Mouse (Mus musculus) left cerebral cortex, adult 8-10 months (tissue): ENCODE data around the gene Anks6. TPM values are rescaled to one million over a fixed set of nuclear protein-coding genes. Genes with fewer than 3 reads are reported as not detected.

Experiments used
- DNase-seq, 2 experiments: peaks; one replicate each; pipeline ENCODE4 v3.0.0; 2022; ENCODE audit warnings: low spot score in 2 of 2
- total RNA-seq, 4 experiments: library from RNA; stranded (reverse); gene quantifications; 2 replicates each; pipeline ENCODE4 v1.2.4; 2022

Anks6 gene
- total RNA-seq, 4 experiments from 2014 or later: 17.8 to 21.7 (median 19.7) TPM

DNA sequence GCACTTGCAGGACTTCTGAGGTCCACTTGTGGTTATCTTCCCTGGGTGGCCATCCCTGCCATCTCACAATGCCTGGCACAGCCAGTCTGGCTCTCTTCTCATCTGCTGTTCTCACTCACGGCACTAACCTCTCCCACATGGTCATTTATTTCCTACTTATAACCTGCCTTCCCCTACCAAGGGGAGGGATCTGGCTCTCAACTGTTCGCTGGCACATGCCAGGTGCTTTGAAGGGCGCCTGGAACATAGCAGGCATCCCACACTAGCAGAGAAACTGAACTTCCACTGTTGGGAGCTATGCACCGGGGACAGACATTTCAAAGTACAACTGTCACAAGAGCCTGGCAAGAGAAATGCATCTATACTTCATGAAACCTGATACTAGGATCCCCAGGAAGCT, 9.5 kb downstream of the Anks6 start:
- peak in 1 of 2 experiments; percentile 3 for DNase-seq

DNA sequence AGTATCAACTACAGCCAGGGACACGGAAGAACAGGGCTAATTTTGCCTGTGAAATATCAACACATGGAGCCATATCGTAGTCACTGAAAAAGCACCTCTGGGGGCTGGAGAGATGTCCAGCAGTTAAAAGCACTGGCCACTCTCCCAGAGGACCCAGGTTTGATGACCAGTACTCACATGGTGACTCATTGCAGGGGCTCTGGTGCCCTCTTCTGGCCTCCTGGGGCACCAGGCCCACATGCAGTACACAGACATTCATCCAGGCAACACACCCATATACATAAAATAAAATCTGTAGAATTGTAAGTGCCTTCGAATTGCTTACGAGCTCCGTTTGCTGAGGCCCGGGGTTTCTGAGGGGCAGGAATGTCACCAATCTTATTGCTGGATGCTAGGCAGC, 10.3 kb downstream of the Anks6 start:
- peak in 1 of 2 experiments; percentile 4 for DNase-seq

DNA sequence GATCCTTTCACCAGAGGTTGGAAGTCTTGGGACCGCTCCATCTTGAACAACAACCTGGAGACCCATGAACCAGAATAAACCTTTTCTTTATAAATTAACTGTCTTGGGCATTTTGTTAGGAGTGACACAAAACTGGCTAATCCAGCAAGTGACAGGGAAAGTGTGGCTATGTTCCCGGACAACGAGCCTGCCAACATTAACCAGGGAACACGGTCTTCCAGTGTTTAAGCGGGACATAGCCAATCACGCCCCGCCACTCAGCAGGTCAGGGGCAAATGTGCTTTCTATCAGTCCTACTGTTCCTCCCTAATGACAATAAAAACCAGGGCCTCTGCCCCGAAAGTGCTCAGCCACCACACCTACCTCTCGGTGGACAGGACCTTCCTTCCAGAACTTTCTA, 13.4 kb downstream of the Anks6 start:
- DNase-seq: no peak

DNA sequence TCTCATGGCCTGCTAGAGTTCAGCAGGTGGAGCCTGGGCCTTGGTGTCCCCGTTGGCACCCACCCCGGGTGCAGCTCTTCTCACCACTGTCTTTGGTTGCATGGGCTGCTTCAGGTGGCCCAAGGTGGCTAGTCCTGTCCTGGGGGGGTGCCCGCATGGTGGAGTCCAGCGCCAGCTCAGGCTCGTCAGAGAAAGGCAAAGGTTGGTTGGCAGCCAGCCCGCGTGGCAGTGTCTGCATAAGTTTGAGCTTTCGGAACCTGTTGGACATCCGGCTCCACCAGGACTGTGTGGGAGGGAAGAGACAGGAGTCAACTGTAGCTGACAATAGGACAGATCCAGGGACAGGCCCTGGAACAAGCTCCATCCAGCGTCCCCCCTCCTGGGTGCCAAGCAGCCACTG, 17.6 kb downstream of the Anks6 start:
- no peak for DNase-seq

DNA sequence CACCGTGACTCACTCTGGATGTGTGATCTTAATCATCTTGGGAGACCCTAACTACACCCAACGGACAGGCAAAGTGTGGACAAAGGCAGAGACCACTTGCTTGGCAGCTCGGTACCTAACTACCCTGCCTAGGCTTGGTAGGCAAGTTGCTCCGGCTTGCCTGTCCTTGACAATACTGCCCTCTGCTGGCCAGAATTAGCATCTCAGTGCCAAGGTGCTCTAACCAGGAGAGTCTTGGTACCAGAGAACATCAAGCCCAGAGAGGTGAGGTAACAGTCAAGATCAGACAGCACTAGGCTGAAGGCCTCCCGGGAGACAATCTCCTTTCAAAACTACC, 19.9 kb downstream of the Anks6 start:
- DNase-seq: peak in 1 of 2 experiments; percentile 69

DNA sequence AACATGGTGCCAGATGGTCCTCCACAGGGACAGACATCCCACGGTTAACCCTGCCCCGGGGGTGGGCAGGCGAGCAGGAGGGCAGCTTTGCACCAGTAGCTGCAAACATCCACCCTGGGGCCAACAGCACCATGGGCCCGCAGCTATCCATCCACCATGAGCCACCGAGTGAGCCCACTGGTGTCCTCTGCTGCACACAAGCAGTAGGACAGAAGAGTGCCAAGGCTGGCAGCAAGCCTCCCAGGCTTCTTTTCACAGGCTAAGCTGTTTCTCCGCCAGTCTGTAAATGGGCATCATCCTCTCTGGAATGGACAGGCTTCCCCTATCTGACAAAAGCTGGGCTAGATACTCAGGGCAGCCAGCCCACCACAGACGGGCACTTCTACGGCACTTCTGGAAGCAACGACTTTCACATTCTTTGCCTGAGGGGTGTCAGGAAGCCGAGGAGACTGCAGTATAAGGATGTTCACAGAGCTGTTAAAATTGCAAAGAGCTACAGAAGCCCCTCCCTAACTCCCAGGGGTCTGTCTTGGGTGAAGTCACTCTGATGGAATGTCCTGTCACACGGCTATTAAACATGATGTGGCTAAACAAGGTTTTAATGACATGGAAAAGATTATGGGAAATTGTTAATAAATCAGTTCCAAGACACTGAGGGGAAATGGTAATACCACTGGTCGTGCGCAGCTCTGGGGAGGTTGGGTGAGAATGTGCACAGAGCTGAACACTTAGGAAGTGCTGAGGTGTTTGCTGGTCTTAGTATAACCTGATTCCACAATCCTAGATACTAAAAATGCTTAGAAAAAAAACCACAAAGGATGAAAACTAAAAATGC, 20.5 kb downstream of the Anks6 start:
- no peak for DNase-seq

DNA sequence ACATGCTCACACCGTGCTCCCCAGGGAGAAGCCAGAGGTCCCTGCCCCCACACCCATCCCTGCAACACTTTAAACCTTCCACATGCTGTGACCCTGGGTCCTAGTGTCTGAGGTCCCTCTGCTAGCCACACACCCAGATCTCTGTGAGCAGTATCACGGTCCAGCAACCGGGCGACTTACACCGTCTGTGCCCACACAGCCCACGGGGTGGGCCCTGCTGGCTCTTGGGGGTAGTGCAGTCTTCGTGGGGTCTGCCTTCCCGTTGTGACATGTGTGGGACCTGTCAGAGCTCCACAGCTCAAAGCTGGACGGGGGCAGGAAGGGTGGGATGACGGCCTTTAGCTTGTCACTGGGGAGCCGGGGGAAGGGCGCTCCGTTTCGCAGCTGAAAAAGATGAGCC, 21.7 kb downstream of the Anks6 start:
- no peak for DNase-seq

DNA sequence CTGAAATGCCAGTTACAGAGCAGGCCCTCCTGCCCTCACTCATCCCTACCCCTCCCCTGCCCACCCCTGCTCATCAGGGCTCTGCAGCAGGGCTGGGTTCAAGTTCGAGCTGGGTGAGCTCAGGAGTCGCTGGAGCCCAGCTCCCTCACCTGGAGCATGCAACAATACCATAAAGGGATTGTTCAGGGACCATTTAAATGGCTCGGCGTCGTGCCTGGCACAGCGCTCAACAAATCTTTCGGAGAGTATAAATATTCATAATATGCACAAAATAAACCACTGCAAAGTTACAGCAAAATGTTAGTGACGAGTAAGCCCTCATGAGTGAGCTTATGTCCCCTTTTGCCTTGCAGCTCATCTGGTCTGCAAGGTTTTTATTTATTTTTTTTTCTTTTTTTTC, 25.1 kb downstream of the Anks6 start:
- DNase-seq: no peak

DNA sequence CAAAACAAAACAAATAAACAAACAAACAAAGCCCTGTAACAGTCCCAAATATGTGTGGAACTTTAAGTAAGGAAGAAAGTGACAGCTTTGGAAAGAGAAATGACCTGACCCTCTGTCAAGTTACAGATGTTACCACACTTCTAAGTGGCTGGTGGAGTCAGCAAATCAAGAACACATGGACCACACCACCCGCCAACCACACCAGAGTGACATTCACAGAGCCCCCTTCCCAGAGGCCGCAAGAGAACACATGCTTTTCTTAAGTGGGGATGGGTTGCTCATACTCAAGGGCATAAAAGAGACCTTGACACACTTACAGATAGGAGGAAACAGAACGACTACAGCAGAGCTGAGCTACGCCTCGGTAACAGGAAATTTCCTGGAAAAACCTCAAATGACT, 28.4 kb downstream of the Anks6 start:
- no peak for DNase-seq

DNA sequence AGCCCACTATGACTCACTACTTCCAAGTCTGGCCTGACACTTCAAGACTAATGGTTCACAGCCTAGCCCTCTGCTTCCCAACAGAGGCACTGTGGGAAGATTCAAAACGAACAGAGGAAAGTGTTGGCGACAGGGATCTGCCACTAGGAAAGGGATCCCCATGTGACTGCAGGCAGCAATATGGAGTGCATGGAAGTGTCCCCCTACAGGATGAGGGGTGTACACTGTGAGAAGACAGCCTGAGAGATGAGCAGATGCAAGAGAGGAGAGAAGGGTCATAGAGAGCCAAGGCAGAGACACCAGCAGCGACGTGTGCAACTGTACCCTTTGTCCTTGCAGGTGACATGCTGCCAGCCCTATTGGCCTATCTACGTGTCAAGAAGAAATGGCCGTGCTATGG, 33.3 kb downstream of the Anks6 start:
- no peak for DNase-seq

DNA sequence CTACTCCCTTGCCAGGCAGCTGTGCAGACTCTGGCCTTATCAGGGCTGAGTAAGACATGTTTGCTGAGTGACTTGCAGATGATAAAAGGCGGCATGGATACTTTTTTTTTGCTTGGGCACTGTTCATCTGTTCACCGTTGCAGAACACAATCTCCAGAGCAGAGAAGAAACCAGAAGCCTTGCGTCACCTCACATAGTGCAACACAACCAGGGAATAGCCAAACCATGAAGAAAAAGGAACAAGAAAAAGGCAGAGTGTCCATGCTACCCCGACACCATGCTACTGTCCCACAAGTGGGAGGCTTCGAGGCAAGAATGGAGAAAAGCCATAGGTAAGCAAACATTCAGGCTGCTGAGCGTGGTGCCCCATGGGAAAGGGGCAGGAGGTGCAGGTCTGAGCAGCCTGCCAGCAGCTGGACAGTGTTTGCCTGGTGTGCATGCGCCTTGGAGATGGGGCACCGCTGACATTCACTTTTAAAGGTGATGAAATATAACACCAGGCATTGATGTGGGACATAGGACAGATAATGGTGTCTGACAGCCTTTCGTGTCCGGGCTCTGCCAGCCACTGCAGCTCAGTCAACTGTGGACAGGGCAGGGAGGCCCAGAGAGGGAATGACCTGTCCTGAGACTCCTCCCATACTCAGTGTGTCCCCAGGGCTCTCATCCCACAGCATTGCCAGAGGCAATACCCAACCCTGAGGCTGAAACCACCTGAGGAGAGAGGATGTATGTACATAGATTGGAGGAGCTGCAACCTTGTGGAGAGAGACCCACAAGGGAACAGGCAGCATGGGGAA, 34.2 kb downstream of the Anks6 start:
- no peak for DNase-seq

DNA sequence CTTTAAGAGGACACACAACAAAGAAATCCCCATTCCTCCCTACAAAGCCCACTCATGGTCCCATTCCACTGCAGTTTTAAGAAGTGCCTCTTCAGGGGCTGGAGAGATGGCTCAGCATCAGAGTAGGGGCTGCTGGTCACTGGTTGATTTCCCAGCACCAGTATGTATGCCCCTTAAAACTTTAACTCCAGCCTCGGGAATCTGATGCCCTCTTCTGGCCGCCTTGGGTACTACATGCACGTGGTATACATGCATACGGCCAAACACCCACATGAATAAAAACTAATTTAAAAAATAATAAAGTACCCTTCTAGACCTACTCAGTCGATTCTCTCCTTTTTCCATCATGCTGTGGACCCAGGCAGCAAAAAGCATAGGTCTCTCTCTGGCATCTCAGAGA, 36.7 kb downstream of the Anks6 start:
- DNase-seq: peak in 1 of 2 experiments; percentile 67

DNA sequence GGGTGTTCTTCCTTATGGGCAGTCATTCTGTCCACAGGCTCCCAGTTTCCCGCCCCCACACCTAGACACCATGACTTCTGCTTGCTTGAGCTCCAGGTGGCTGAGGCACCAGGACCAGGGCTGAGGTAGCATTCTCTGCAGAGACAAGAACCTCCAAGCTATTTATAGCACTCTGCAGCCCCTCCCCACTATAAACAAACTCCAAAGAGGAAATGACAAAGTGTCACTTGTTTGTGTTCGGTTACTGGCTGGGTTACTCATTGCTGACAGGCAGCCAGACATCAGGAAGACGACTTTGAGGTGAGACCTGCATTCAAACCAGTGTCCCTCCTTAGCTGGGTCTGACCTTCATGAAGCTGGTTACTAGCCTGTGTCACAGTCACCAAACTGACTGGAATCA, 42.1 kb downstream of the Anks6 start:
- no peak for DNase-seq

DNA sequence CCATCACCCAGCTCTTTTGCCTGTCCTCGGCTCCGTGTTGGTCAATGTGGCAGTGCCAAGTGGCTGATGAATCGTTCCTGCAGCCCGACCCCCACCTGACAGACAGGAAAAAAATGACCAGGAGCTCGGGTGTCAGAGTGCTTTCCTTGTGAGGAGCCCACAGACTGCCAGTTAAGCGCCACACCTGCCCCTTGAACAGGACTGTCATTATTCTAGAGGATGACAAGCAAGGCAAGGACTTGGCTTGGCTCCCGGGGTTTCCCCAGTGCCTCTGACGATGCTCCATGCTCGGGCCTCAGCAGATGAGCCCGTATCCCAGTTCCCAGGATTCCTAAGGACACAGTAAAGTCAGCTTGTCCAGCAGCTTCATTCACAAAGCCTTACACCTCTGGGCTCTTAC, 44.8 kb downstream of the Anks6 start:
- DNase-seq: no peak

DNA sequence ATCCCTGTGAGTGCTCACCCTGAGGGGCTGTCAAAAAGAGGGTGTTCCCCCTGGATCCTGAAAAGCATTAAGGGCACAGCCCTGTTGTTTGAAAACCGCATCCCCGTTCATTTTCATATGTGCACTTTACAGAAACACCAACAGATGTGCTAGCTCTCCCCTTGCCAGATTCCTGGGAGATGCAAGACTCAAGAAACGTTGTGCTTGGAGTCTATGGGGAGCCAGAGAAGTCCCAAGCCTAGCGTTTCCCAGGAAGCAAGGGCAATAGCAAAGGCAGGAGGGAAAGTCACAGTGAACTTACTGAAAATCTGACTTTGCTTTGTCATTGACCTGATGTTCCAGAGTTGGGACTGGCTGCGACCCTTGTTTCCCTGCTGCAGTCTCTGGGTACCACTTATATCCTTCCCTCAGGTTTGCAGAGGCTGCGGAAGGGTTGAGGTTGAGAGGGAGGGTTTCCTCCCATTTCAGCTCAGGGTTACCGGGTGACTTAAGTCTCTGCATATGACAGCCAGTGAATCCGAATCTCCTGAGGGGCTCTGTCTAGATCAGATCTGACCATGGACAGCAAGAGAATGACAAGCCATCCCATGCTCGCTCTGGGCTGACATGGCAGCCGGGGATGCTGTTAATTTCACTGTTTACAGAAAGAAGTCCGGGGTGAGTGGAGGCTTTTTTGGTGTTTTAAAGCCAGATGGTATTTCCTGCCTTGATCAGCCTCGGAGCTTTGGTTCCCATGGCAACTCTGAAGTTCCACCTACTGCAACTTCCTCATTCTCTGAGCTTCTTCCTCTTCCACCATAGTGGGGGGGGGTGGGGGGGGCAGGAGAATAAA, 46.6 kb downstream of the Anks6 start:
- DNase-seq: peak in 1 of 2 experiments; percentile 49

DNA sequence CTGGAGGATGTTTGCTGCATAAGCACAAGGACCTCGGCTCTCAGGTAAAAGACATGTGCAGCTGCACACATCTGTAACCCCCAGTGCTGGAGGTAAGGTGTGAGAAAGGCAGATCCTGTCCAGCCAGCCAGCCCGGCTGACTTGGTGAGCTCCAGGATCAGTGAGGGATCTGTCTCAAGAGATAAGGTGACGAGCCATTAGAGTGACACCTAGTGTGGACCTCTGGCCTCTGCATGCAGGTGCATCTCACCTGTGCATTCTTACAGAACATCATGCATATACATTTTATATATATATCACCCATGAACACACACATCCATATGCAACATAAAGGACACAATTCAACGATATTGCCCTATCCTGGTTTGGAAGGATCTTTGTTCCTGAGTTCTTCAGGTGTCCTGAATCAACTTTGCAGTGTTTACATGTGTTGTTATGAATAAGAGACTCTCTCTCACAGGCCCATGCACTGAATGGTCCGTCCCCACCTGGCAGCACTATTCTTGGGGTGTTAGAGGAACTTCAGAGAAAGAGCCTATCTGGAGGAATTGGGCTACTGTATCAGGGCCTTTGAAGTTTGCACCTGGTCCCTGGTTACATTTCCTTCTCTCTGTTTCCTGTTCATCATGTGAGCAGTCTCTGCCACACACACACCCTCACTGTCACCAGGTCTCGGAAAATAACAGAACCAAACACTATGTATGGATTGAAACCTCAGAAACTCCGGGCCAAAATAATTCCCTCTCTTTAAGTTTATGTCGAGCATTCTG, 56.4 kb downstream of the Anks6 start:
- DNase-seq: no peak

DNA sequence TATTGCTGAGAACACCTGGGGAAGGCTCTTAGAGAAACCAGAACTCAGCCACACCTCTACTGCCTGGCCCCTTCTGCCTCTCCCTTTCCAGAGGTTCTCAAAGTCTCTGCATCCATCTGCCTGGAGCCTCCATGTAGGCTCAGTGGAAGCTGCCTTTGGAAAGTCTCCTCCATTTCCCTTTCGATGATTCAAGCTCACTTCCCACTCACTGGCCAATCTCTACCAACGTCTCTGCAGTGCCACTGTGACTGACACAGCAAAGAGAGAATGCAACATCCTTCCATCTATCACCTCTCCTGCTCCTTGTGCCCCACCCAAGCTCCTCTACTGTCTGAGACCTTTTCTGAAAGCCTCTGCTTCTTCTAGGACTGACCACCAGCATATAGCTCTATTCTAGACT, 59.3 kb downstream of the Anks6 start:
- DNase-seq: no peak

DNA sequence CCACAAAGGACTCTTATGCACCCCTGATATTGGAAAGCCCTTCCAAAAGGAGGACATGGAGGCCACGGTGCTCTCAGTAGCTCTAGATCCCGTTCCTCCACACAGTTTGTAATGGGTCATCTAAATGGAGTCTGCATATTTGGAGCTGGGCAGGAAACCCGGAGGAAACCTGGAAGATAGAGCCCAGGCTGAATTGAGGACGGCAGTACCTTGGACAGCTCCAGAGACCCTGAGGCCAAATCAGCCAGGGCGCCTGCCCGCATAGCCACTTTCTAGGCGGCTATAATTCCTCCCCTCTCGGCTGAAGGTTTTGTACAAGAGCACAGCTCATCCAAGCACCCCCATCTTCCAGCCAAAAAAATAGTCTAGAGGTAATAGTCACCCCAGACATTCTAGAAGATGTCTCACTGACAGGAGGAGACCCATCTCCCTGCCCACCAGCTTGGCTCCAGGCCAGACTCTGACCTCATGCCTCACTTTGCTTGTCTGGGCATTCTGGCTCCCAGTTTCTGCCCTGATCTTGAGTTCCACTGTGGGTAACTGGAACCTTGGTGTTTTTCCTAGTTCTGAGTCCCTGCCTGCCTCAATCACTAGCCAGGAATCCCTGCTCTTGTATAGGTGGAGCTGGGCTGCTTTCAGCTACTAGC, 64.3 kb downstream of the Anks6 start:
- DNase-seq: no peak

DNA sequence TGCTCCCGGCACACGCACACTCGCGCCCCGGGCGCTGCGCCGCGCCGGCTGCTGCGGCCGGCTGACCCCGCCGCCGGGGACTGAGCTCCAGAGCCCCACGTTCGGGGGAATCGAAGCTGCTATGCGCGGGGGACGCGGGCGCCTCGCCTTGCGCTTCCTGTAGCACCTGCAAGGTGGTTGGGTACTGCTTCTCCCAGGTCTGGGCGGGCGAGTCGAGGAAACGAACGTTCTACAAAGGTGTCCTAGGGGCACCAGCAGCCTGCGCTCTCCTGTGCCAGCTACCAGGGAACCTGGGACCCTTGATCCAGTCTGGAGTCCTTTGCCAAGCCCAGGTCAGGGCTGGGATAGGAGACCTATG, 65.3 kb downstream of the Anks6 start:
- DNase-seq: no peak

DNA sequence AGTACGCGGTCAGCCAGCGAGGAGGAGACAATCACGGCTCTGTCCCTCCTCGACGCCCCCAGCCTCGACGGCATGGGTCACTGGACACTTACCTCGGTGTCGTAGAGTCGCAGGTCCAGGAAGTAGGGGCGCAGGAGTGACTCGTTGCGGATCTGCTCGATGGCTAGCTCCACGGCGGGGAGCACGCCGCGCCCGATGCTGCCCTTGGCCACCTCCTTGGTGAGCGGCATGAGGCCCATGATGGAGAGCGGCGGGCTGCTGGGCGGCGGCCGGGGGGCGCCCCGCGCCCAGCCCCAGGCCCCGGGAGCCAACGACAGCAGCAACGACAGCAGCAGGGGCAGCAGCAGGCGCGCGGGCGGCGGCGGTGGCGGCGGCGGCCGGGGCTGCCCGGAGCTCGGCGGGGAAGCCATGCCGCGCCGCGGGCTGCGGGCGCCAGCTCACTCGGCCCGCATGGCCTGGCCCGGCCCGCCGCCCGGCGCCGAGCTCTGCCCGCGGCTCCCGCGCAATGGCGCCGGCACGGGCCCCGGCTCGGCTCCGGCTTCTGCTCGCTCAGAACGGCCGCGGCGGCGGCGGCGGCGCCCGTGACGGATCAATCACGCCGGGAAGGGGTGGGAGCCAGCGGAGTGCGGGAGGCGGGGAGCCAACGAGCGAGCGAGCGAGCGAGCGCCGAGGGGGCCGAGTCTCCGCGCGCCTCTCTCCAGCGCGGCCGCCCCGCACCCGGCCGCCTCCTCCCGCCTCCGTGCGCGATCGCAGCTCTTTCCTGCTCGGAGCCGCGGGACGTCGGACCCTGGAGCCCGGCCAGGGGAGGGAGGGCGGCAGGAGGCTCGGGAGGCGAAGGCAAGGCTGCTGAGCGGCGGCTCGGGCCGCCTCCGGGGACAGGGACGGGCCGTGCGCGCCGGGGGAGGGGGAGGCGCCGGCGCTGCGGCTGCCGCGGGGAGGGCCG, 65.9 kb downstream of the Anks6 start, which contains the start of gene Gabbr2:
TSS of gene Gabbr2 (minus strand) at position 858 of the 943 bp plus-strand sequence.
- peak; percentile 65 to 78 for DNase-seq
